Mouse (Mus musculus) midbrain, embryonic 16.5 days (tissue): ENCODE data around the gene Selenon. TPM values are rescaled to one million over a fixed set of nuclear protein-coding genes. Genes with fewer than 3 reads are reported as not detected.

Experiments
- ATAC-seq: fragments of 200-750 bp; cut with Nextera tagmentation; 2 replicates; pipeline ENCODE4 v1.8.0; 2017; ENCODE audit warnings: moderate TSS enrichment
- H3K27ac ChIP-seq: fragments of 300-500 bp; sonication (generic); 2 replicates; pipeline ENCODE4 v1.5.1; 2014; ENCODE audit warnings: mild to moderate bottlenecking, low read length, mixed read lengths
- H3K27me3 ChIP-seq: fragments of 300-500 bp; sonication (generic); 2 replicates; pipeline ENCODE4 v1.6.1; 2014; ENCODE audit warnings: low read depth, low read length, mixed read lengths; ENCODE audit not compliant: control insufficient read depth, insufficient read depth
- H3K36me3 ChIP-seq: fragments of 300-500 bp; sonication (generic); 2 replicates; pipeline ENCODE4 v1.6.1; 2014; ENCODE audit warnings: mild to moderate bottlenecking, low read length, moderate library complexity, mixed read lengths; ENCODE audit not compliant: control insufficient read depth, insufficient read depth
- H3K4me1 ChIP-seq: fragments of 300-500 bp; sonication (generic); 2 replicates; pipeline ENCODE4 v1.6.1; 2014; ENCODE audit warnings: mild to moderate bottlenecking, low read length, mixed read lengths; ENCODE audit not compliant: control insufficient read depth, insufficient read depth
- H3K4me2 ChIP-seq: fragments of 300-500 bp; sonication (generic); 2 replicates; pipeline ENCODE4 v1.6.1; 2014; ENCODE audit warnings: mild to moderate bottlenecking, low read length, mixed read lengths
- H3K4me3 ChIP-seq: fragments of 300-500 bp; sonication (generic); 2 replicates; pipeline ENCODE4 v1.5.1; 2014; ENCODE audit warnings: low read depth, mild to moderate bottlenecking, low read length, moderate library complexity, mixed read lengths
- H3K9ac ChIP-seq: fragments of 300-500 bp; sonication (generic); 2 replicates; pipeline ENCODE4 v1.6.1; 2014; ENCODE audit warnings: low read depth, low read length, mixed read lengths
- H3K9me3 ChIP-seq: fragments of 300-500 bp; sonication (generic); replicated peaks from 2 replicates; pipeline ENCODE4 v1.6.1; 2014; ENCODE audit warnings: mild to moderate bottlenecking, low read length, mixed read lengths; ENCODE audit not compliant: control insufficient read depth, poor library complexity, severe bottlenecking
- WGBS: fragments of 180-500 bp; shearing (Covaris S2); extraction: QIAGEN DNeasy Blood & Tissue Kit; methylation state at CpG from one replicate; pipeline ENCODE4 v1.1.7; 2014; 5-methylcytosine and 5-hydroxymethylcytosine counted together
- polyA plus RNA-seq: library from polyadenylated mRNA; unstranded; fragments of >200 nt; fragmentation: Nextera tagmentation; extraction: Ambion mirVana; gene quantifications from 2 replicates; pipeline ENCODE4 v1.2.1, GENCODE M21; 2015

Selenon gene
- polyA plus RNA-seq, 1 experiment from 2014 or later: 6.7 TPM

- no peak for ATAC-seq
- no peak overlapping the region for H3K27ac ChIP-seq
- H3K4me3 ChIP-seq: no peak overlapping the region
- H3K27me3 ChIP-seq: no peaks in the 10 kb centered on the region
- H3K9me3 ChIP-seq: no peaks in the 10 kb centered on the region
- peaks cover 17% of the 10 kb centered on the region; the same call in 1 of the 2 replicates for H3K36me3 ChIP-seq
- 72% methylated on average over 10 of the region's 10 CpGs for WGBS
- no peak overlapping the region for H3K4me2 ChIP-seq
- H3K9ac ChIP-seq: no peak overlapping the region
- H3K4me1 ChIP-seq: peaks cover 10% of the 10 kb centered on the region
These were observed 12.9 kb downstream of the Selenon start for GRCm38 (mm10) chr4:134538997-134539580.

- Histone ChIP-seq H3K9me3 (no peaks in the 10 kb centered on the region), H3K4me2 (peak overlapping the region; percentile 98), H3K4me1 (peaks cover 16% of the 10 kb centered on the region), H3K36me3 (peaks cover 13% of the 10 kb centered on the region), H3K4me3 (peak overlapping the region; percentile 81), H3K27me3 (no peaks in the 10 kb centered on the region), H3K27ac (peak overlapping the region; percentile 86), H3K9ac (peak overlapping the region; percentile 86)
- ATAC-seq: peak; percentile 18; the same call in 1 of the 2 replicates
- 5% methylated on average over 8 of the region's 8 CpGs for WGBS
These were observed 16.2 kb downstream of the Selenon start for GRCm38 (mm10) chr4:134535787-134536151.

GRCm38 (mm10) chr4:134534932-134535786, 16.8 kb downstream of the Selenon start, which contains the start of gene Mtfr1l:
Mtfr1l (minus strand) TSS chr4:134535387.
- under 1% methylated on average over 67 of the region's 71 CpGs for WGBS
- ATAC-seq: peak; percentile 98
- H3K27ac ChIP-seq: peak within 1 kb of the TSS; percentile 86

GRCm38 (mm10) chr4:134534124-134534886, 17.7 kb downstream of the Selenon start:
- Histone ChIP-seq H3K4me1 (peaks cover 16% of the 10 kb centered on the region), H3K4me3 (peak overlapping the region; percentile 81), H3K9me3 (no peaks in the 10 kb centered on the region), H3K27ac (peak overlapping the region; percentile 86), H3K27me3 (no peaks in the 10 kb centered on the region), H3K9ac (peak overlapping the region; percentile 86), H3K36me3 (peaks cover 22% of the 10 kb centered on the region), H3K4me2 (peak overlapping the region; percentile 98)
- peak; percentile 33; the same call in 1 of the 2 replicates for ATAC-seq
- WGBS: under 1% methylated on average over 55 of the region's 57 CpGs

More at GRCm38 (mm10) chr4:134534932-134535786, 16.8 kb downstream of the Selenon start, which contains the start of gene Mtfr1l:
- H3K4me1 ChIP-seq: peaks cover 16% of the 10 kb centered on the region
- no peaks in the 10 kb centered on the region for H3K9me3 ChIP-seq
- peak within 1 kb of the TSS; percentile 81 for H3K4me3 ChIP-seq
- peaks cover 19% of the 10 kb centered on the region for H3K36me3 ChIP-seq
- H3K9ac ChIP-seq: peak within 1 kb of the TSS; percentile 86
- peak within 1 kb of the TSS; percentile 98 for H3K4me2 ChIP-seq
- H3K27me3 ChIP-seq: no peaks in the 10 kb centered on the region

- Histone ChIP-seq H3K27ac (no peak overlapping the region), H3K9me3 (no peaks in the 10 kb centered on the region), H3K4me2 (peak overlapping the region; percentile 98), H3K4me3 (no peak overlapping the region), H3K9ac (no peak overlapping the region), H3K36me3 (peaks cover 29% of the 10 kb centered on the region), H3K27me3 (no peaks in the 10 kb centered on the region), H3K4me1 (peaks cover 16% of the 10 kb centered on the region)
- 84% methylated on average over 4 of the region's 4 CpGs for WGBS
- ATAC-seq: no peak
These were observed 18.5 kb downstream of the Selenon start for GRCm38 (mm10) chr4:134533421-134533820.

- Histone ChIP-seq H3K36me3 (peaks cover 33% of the 10 kb centered on the region), H3K27ac (no peak overlapping the region), H3K27me3 (no peaks in the 10 kb centered on the region), H3K9me3 (no peaks in the 10 kb centered on the region), H3K4me3 (no peak overlapping the region), H3K4me2 (no peak overlapping the region), H3K9ac (no peak overlapping the region), H3K4me1 (peaks cover 16% of the 10 kb centered on the region)
- ATAC-seq: no peak
- 88% methylated on average over 4 of the region's 4 CpGs for WGBS
These were observed 19.0 kb downstream of the Selenon start for GRCm38 (mm10) chr4:134532928-134533327.

- Histone ChIP-seq H3K4me1 (no peaks in the 10 kb centered on the region), H3K9me3 (no peaks in the 10 kb centered on the region), H3K4me3 (no peak overlapping the region), H3K36me3 (peaks cover 52% of the 10 kb centered on the region), H3K27me3 (no peaks in the 10 kb centered on the region), H3K27ac (no peak overlapping the region), H3K9ac (no peak overlapping the region), H3K4me2 (no peak overlapping the region)
- 59% methylated on average over 5 of the region's 5 CpGs for WGBS
- no peak for ATAC-seq
These were observed 25.7 kb downstream of the Selenon start for GRCm38 (mm10) chr4:134526220-134526619.

GRCm38 (mm10) chr4:134525806-134526205, 26.2 kb downstream of the Selenon start:
- Histone ChIP-seq H3K4me1 (no peaks in the 10 kb centered on the region), H3K9me3 (no peaks in the 10 kb centered on the region), H3K27me3 (no peaks in the 10 kb centered on the region), H3K4me2 (no peak overlapping the region), H3K27ac (no peak overlapping the region), H3K4me3 (no peak overlapping the region), H3K9ac (no peak overlapping the region), H3K36me3 (peaks cover 48% of the 10 kb centered on the region)
- ATAC-seq: no peak
- WGBS: 58% methylated on average over 5 of the region's 5 CpGs
